Mouse (Mus musculus): ENCODE measurements around the gene Gm10642. TPM values are rescaled to one million over a fixed set of nuclear protein-coding genes. Genes with fewer than 3 reads are reported as not detected.

Gene Gm10642
- 0.37 TPM for polyA plus RNA-seq (2015; fragmentation: Illumina TruSeq; extraction: RNeasy Lipid Tissue Mini Kit (QIAGEN cat#74804); ENCODE audit: low read depth, low replicate concordance)

GRCm38 (mm10) chr9:70656130-70657007 lies at the start of gene Gm10642:
Gene Gm10642 (plus strand): TSS chr9:70656251.

GRCm38 (mm10) chr9:70657013-70657967 lies 1.2 kb downstream of the Gm10642 start, which contains the start of gene Mindy2:
Gene Mindy2 (minus strand): TSS chr9:70657174.

GRCm38 (mm10) chr9:70678682-70679131 lies 22.7 kb downstream of the Gm10642 start, which contains the start of gene Adam10:
Gene Adam10 (plus strand): TSS chr9:70678997.

Other genes with a start within 250 kb of the Gm10642 start
- 1.1 TPM for gene Ccnb2, start 234.7 kb upstream of the Gm10642 start, polyA plus RNA-seq (2015; fragmentation: Illumina TruSeq; extraction: RNeasy Lipid Tissue Mini Kit (QIAGEN cat#74804); ENCODE audit: low read depth, low replicate concordance)
- gene Rnf111, start 152.5 kb upstream of the Gm10642 start, polyA plus RNA-seq (2015; fragmentation: Illumina TruSeq; extraction: RNeasy Lipid Tissue Mini Kit (QIAGEN cat#74804); ENCODE audit: low read depth, low replicate concordance) = 23.9 TPM
- 36.1 TPM for gene Sltm, start 113.5 kb upstream of the Gm10642 start, polyA plus RNA-seq (2015; fragmentation: Illumina TruSeq; extraction: RNeasy Lipid Tissue Mini Kit (QIAGEN cat#74804); ENCODE audit: low read depth, low replicate concordance)
- 32.2 TPM for gene Mindy2, start 923 bp downstream of the Gm10642 start, polyA plus RNA-seq (2015; fragmentation: Illumina TruSeq; extraction: RNeasy Lipid Tissue Mini Kit (QIAGEN cat#74804); ENCODE audit: low read depth, low replicate concordance)
- gene Adam10, start 22.7 kb downstream of the Gm10642 start, polyA plus RNA-seq (2015; fragmentation: Illumina TruSeq; extraction: RNeasy Lipid Tissue Mini Kit (QIAGEN cat#74804); ENCODE audit: low read depth, low replicate concordance) = 43.9 TPM